Mouse (Mus musculus): ENCODE measurements around the gene Cubn. TPM values are rescaled to one million over a fixed set of nuclear protein-coding genes. Genes with fewer than 3 reads are reported as not detected.

Gene Cubn
- total and polyA plus RNA-seq, 3 experiments = 0.03 TPM; not detected in 2

- Histone ChIP-seq H3K27me3 (ENCODE audit: control insufficient read depth in 1 of 2, insufficient read depth in 2 of 2, low read length in 2 of 2) (peaks cover 3 to 4% of the 10 kb centered on the region in 2 experiments), H3K9me3 (replicated peaks; ENCODE audit: insufficient read depth, low read length) (no peaks in the 10 kb centered on the region), H3K4me1 (ENCODE audit: control insufficient read depth in 1 of 2, insufficient read depth in 2 of 2, low read length in 2 of 2) (no peaks in the 10 kb centered on the region), H3K4me3 (ENCODE audit: control insufficient read depth in 1 of 2, insufficient read depth in 1 of 2, low read depth in 2 of 2, low read length in 2 of 2) (no peak overlapping the region), H3K36me3 (ENCODE audit: control insufficient read depth in 1 of 2, insufficient read depth in 2 of 2, low read length in 2 of 2) (peaks cover 0 to 2% of the 10 kb centered on the region in 2 experiments; a peak in 1 of 4 replicates), H3K27ac (ENCODE audit: control insufficient read depth, low read depth, low read length) (no peak overlapping the region), H3K9ac (ENCODE audit: control insufficient read depth, low read depth, low read length, poor library complexity, severe bottlenecking) (no peak overlapping the region), H3K79me2 (ENCODE audit: control insufficient read depth, insufficient read depth, low read length, poor library complexity) (no peaks in the 10 kb centered on the region)
- TF ChIP-seq JUND (IDR thresholded peaks at IDR 0.05; ENCODE audit: low read depth, low read length) = no peak
- no peak for TF ChIP-seq CHD1 (IDR thresholded peaks at IDR 0.05; ENCODE audit: low read depth, low read length)
- no peak for TF ChIP-seq SMC3 (IDR thresholded peaks at IDR 0.05; ENCODE audit: low read depth, low read length)
- TF ChIP-seq MXI1 (IDR thresholded peaks at IDR 0.05; ENCODE audit: low read depth, low read length) = no peak
- TF ChIP-seq E2F4 (IDR thresholded peaks at IDR 0.05; ENCODE audit: borderline replicate concordance, low read depth, low read length) = no peak
- no peak for TF ChIP-seq TAL1 (IDR thresholded peaks at IDR 0.05; ENCODE audit: low read length)
- TF ChIP-seq SIN3A (IDR thresholded peaks at IDR 0.05; ENCODE audit: low read length) = no peak
- TF ChIP-seq RAD21 (IDR thresholded peaks at IDR 0.05; ENCODE audit: low read depth, low read length) = no peak
- TF ChIP-seq NRF1 (IDR thresholded peaks at IDR 0.05; ENCODE audit: insufficient read depth, low read depth, low read length, poor library complexity, severe bottlenecking) = no peak
- TF ChIP-seq ELF1 (IDR thresholded peaks at IDR 0.05; ENCODE audit: low read depth, low read length) = no peak
- TF ChIP-seq RCOR1 (IDR thresholded peaks at IDR 0.05; ENCODE audit: low read depth, low read length) = no peak
- TF ChIP-seq MEF2A (IDR thresholded peaks at IDR 0.05; ENCODE audit: extremely low read depth, insufficient replicate concordance, low read depth, low read length, poor library complexity, severe bottlenecking) = no peak
- TF ChIP-seq USF1 (IDR thresholded peaks at IDR 0.05; ENCODE audit: low read depth, low read length) = no peak
- DNase-seq (ENCODE audit: low read depth, low spot score) = no peak
Measured at GRCm38 (mm10) chr2:13486470-13486869, 5.1 kb downstream of the Cubn start.

DNA sequence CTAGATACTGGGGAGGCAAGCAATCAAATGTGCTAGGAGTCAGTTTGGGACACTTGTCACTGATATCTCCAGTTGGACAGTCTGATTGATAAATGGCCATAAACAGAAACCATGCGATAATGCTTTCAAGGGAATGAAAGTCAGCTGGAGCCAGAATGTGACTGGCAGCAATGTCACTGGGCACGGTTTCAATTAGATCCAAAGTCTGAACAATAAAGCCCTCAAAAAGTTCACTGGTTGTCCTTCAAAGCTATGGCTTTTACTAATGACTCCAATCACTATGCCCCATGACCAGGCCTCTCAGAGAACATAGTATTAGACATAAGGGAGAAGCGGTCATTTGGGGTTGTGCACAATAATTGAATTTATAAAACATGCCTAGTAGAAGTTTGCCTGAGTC, 7.0 kb downstream of the Cubn start:
- H3K4me1 ChIP-seq (ENCODE audit: control insufficient read depth in 1 of 2, insufficient read depth in 2 of 2, low read length in 2 of 2) = no peaks in the 10 kb centered on the region
- H3K27me3 ChIP-seq (ENCODE audit: control insufficient read depth in 1 of 2, insufficient read depth in 2 of 2, low read length in 2 of 2) = peaks cover 3 to 7% of the 10 kb centered on the region in 2 experiments
- H3K36me3 ChIP-seq (ENCODE audit: control insufficient read depth in 1 of 2, insufficient read depth in 2 of 2, low read length in 2 of 2) = peaks cover 0 to 2% of the 10 kb centered on the region in 2 experiments; a peak in 1 of 4 replicates
- TF ChIP-seq UBTF (IDR thresholded peaks at IDR 0.05; ENCODE audit: borderline replicate concordance, insufficient read depth, low read depth, low read length) (no peak), MYB (IDR thresholded peaks at IDR 0.05; ENCODE audit: low read depth, low read length) (no peak), EP300 (IDR thresholded peaks at IDR 0.05; ENCODE audit: low read depth in 1 of 2, low read length in 2 of 2) (no peak), ZNF384 (IDR thresholded peaks at IDR 0.05; ENCODE audit: low read depth, low read length) (no peak)
- H3K4me3 ChIP-seq (ENCODE audit: control insufficient read depth in 1 of 2, insufficient read depth in 1 of 2, low read depth in 2 of 2, low read length in 2 of 2) = no peak overlapping the region
- H3K79me2 ChIP-seq (ENCODE audit: control insufficient read depth, insufficient read depth, low read length, poor library complexity) = no peaks in the 10 kb centered on the region
- H3K9me3 ChIP-seq (replicated peaks; ENCODE audit: insufficient read depth, low read length) = no peaks in the 10 kb centered on the region
- DNase-seq (ENCODE audit: low read depth, low spot score) = no peak
- no peak overlapping the region for H3K9ac ChIP-seq (ENCODE audit: control insufficient read depth, low read depth, low read length, poor library complexity, severe bottlenecking)
- no peak overlapping the region for H3K27ac ChIP-seq (ENCODE audit: control insufficient read depth, low read depth, low read length)
